Mouse (Mus musculus): ENCODE measurements around the gene Hoxb5. TPM values are rescaled to one million over a fixed set of nuclear protein-coding genes. Genes with fewer than 3 reads are reported as not detected.

Gene Hoxb5
- polyA plus RNA-seq, 1 experiment from 2014 or later, result 10.2 TPM

DNA sequence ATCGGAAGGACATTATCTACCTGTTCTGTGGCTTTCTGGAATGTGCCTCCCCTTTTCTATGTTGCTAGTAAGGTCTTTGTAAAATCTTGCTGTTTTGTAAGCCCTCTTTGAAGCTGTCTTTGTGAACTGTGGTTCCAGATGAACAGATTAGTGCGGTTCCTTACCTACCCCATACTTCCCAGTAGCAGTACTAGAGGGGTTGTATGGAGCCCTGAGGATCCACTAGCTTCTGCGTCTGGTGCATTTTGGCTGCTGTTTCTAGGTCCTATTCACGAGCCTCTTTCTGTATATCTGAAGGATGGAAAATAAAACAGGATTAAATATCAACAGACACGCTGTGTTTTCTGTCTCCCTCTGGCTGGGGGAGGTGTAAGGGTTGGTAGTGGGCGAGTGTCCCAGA lies 13.3 kb upstream of the Hoxb5 start:
- WGBS, result 35% methylated on average over 6 of the region's 6 CpGs
- Histone ChIP-seq H3K36me3 (ENCODE audit: insufficient read depth, low read length) (no peaks in the 10 kb centered on the region), H3K4me2 (ENCODE audit: low read length) (peak overlapping the region; percentile 96), H3K27me3 (ENCODE audit: insufficient read depth, low read length) (no peaks in the 10 kb centered on the region), H3K9me3 (replicated peaks; ENCODE audit: low read length) (no peaks in the 10 kb centered on the region), H3K4me1 (replicated peaks; ENCODE audit: insufficient read depth, low read length) (peaks cover 22% of the 10 kb centered on the region; the same call in 1 of the 2 replicates), H3K9ac (ENCODE audit: low read depth, low read length) (peak overlapping the region; percentile 98), H3K27ac (peak overlapping the region; percentile 99), H3K4me3 (replicated peaks; ENCODE audit: low read depth, low read length) (0 out of 2 replicates have a peak overlapping the region, but pooled peaks have one; percentile 84)
- DNase-seq (ENCODE audit: low spot score) (no peak), ATAC-seq (replicated peaks; ENCODE audit: low FRiP score, low read depth) (no peak)
- peak; percentile 23; the same call in 1 of the 2 replicates for TF ChIP-seq CTCF (IDR thresholded peaks at IDR 0.05; ENCODE audit: low read depth)

DNA sequence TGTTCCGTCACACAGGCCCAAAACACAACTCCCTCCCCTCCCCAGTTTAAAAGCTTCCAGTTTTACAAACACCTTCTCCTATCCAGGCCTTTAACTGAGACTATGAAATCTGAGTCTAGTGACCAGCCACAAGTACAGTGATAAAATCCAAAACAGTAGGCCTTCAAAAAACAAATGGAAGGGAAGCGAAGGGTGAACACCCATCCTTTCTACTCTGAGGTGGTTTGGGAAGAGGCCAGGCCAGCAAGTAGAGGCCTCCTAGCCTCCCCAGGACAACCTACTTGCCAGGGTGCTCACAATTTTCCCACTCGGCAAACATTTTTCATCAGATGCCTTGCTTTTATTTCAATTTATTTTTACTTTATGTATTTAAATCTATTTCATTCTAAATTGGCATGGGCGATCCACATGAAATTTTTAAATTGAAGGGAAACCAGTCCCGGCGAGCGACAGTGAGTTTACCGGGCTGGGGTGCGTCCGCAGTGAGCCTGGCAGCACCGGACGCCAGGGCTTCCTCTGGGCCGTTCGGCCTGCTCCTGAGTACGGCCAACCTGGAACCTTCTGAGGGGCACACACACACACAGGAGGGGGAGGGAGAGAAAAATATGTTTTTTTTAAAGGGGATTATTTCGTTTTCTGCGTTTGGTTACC lies 12.3 kb upstream of the Hoxb5 start:
- Histone ChIP-seq H3K27me3 (ENCODE audit: insufficient read depth, low read length) (no peaks in the 10 kb centered on the region), H3K9me3 (replicated peaks; ENCODE audit: low read length) (no peaks in the 10 kb centered on the region), H3K27ac (peak overlapping the region; percentile 99), H3K4me2 (ENCODE audit: low read length) (peak overlapping the region; percentile 96), H3K4me1 (replicated peaks; ENCODE audit: insufficient read depth, low read length) (peaks cover 22% of the 10 kb centered on the region; the same call in 1 of the 2 replicates), H3K36me3 (ENCODE audit: insufficient read depth, low read length) (no peaks in the 10 kb centered on the region), H3K9ac (ENCODE audit: low read depth, low read length) (peak overlapping the region; percentile 98), H3K4me3 (replicated peaks; ENCODE audit: low read depth, low read length) (peak overlapping the region; percentile 83)
- TF ChIP-seq CTCF (IDR thresholded peaks at IDR 0.05; ENCODE audit: low read depth), result no peak
- DNase-seq (ENCODE audit: low spot score), result no peak
- 29% methylated on average over 17 of the region's 17 CpGs for WGBS
- ATAC-seq (replicated peaks; ENCODE audit: low FRiP score, low read depth), result no peak

DNA sequence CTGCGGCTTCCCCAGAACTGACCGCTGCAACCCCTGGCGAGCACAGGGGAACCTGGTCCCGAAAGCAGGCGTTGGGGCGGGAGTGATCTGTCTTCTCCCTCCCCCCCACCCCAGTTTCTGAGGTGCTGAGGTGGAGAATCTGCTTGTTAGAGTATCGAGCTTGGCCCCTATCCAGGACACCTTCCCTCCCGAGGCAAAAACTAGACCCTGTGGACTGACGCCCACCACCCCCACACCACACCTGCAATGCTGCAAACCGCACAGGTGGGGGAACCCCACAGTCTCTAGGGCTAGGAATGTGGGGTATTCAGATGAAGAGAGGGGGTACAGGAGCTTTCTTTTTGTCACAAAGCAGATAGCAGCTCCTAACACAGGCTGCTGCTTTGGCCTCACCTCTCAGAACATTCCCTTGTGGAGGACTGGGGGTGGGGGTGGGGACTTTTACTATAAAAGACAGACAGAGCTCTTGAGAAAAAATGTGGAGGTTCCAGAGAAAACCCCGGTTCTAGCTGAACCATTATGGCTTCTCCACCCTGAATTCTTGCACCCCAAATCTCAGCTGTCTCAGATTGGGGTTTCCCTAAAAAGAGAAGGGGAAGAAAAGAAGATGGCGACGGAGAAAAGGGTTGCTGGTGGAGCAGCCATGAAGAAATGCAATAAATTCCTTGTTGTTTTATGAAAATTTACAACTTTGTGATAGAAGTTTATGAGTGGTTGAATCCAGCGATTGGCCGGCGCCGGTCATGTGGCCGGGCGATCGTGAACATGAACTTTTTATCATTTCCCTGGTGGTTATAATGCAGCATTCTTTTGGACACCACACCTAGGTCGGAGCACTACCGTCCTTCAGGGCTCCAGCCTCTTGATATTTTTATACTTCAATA lies 11.2 kb upstream of the Hoxb5 start, which contains the start of gene Hoxb6:
Hoxb6 (plus strand) TSS at position 796 of the 884 bp plus-strand sequence.
- H3K9me3 ChIP-seq (replicated peaks; ENCODE audit: low read length), result no peaks in the 10 kb centered on the region
- H3K4me2 ChIP-seq (ENCODE audit: low read length), result peak within 1 kb of the TSS; percentile 96
- H3K36me3 ChIP-seq (ENCODE audit: insufficient read depth, low read length), result no peaks in the 10 kb centered on the region
- no peaks in the 10 kb centered on the region for H3K27me3 ChIP-seq (ENCODE audit: insufficient read depth, low read length)
- WGBS, result 2% methylated on average over 22 of the region's 22 CpGs
- no peak for TF ChIP-seq CTCF (IDR thresholded peaks at IDR 0.05; ENCODE audit: low read depth)
- ATAC-seq (replicated peaks; ENCODE audit: low FRiP score, low read depth), result peak; percentile 56
- DNase-seq (ENCODE audit: low spot score), result peak; percentile 97
- H3K9ac ChIP-seq (ENCODE audit: low read depth, low read length), result peak within 1 kb of the TSS; percentile 98
- H3K4me3 ChIP-seq (replicated peaks; ENCODE audit: low read depth, low read length), result peak within 1 kb of the TSS; percentile 83
- H3K27ac ChIP-seq, result peak within 1 kb of the TSS; percentile 99
- peaks cover 30% of the 10 kb centered on the region for H3K4me1 ChIP-seq (replicated peaks; ENCODE audit: insufficient read depth, low read length)

DNA sequence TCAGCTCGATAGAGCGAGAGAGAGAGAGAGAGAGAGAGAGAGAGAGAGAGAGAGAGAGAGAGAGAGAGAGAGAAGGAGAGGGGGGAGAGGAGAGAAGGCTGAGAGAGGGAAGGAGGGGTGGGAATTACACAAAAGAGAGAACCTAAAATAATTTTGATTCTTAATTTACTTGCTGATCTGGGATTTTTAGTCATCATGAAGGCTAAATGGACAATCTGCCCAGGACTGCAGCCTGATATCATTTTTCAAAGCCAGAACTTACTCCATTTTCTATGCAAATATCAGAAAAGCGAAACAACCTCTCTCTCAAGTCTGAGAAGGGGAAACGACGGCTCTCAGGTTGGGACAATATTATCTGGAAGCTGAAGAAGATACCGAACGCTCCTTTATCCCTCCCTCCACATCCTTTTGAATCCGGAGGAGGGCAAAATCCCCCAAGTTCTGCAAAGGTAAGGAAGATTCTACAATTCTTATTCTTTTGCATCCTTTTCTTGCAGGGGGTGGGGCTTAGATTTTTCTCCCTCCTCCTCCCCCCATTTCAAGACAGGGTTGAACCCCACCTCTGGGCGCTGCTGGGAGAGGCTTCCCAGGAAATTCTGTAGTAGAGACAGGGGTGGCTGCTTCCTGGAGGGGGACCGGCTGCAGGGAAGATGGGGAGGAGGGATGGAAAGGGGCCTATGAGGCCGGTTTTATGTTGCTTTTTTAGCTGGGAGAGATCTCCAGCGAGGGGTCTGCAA lies 10.4 kb upstream of the Hoxb5 start:
- 1% methylated on average over 12 of the region's 12 CpGs for WGBS
- H3K36me3 ChIP-seq (ENCODE audit: insufficient read depth, low read length), result no peaks in the 10 kb centered on the region
- peak overlapping the region; percentile 83 for H3K4me3 ChIP-seq (replicated peaks; ENCODE audit: low read depth, low read length)
- no peak for TF ChIP-seq CTCF (IDR thresholded peaks at IDR 0.05; ENCODE audit: low read depth)
- no peaks in the 10 kb centered on the region for H3K9me3 ChIP-seq (replicated peaks; ENCODE audit: low read length)
- ATAC-seq (replicated peaks; ENCODE audit: low FRiP score, low read depth), result no peak
- peak overlapping the region; percentile 99 for H3K27ac ChIP-seq
- no peak for DNase-seq (ENCODE audit: low spot score)
- H3K4me2 ChIP-seq (ENCODE audit: low read length), result peak overlapping the region; percentile 96
- H3K9ac ChIP-seq (ENCODE audit: low read depth, low read length), result peak overlapping the region; percentile 98
- H3K4me1 ChIP-seq (replicated peaks; ENCODE audit: insufficient read depth, low read length), result peaks cover 30% of the 10 kb centered on the region
- no peaks in the 10 kb centered on the region for H3K27me3 ChIP-seq (ENCODE audit: insufficient read depth, low read length)

DNA sequence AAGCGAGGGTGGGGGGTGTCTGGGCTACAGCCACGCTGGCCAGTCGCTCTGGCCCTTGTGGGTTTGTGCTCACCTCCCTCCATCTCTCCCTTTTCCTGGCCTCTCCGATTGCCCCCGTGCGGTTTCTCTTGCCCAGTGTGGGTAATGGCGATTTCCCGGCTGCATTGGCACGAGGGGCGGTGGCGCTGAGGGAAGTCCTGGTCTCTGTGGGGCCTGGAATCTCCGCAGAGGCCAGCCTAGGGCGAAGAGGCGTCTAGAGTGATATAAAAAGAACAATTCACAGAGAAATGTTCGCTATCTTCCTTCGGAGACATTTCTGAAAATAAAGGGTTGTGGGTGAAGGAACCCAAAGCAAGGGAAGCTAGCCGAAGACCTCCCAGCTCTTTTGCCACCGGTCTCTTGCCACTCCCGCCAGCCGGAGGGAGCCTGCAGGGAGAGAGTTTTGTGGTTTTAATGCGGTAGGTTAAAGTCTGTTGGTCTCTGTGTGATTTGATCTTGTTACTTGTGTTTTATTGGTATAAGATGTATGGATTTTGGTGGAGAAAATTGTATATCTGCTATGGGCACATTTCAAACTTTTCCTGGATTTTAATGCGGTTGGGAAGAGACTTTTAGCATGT lies 9.7 kb upstream of the Hoxb5 start:
- peak overlapping the region; percentile 99 for H3K27ac ChIP-seq
- ATAC-seq (replicated peaks; ENCODE audit: low FRiP score, low read depth) (no peak), DNase-seq (ENCODE audit: low spot score) (no peak)
- H3K27me3 ChIP-seq (ENCODE audit: insufficient read depth, low read length), result no peaks in the 10 kb centered on the region
- no peak for TF ChIP-seq CTCF (IDR thresholded peaks at IDR 0.05; ENCODE audit: low read depth)
- H3K4me2 ChIP-seq (ENCODE audit: low read length), result peak overlapping the region; percentile 96
- H3K9me3 ChIP-seq (replicated peaks; ENCODE audit: low read length), result no peaks in the 10 kb centered on the region
- H3K4me3 ChIP-seq (replicated peaks; ENCODE audit: low read depth, low read length), result peak overlapping the region; percentile 83
- H3K4me1 ChIP-seq (replicated peaks; ENCODE audit: insufficient read depth, low read length), result peaks cover 23% of the 10 kb centered on the region
- under 1% methylated on average over 22 of the region's 22 CpGs for WGBS
- no peaks in the 10 kb centered on the region for H3K36me3 ChIP-seq (ENCODE audit: insufficient read depth, low read length)
- peak overlapping the region; percentile 98 for H3K9ac ChIP-seq (ENCODE audit: low read depth, low read length)
